Mouse (Mus musculus): Measurements from ENCODE around the gene Vps13c. TPM values are rescaled to one million over a fixed set of nuclear protein-coding genes. Genes with fewer than 3 reads are reported as not detected.

Gene Vps13c
- polyA plus RNA-seq, 1 experiment = 4.0 TPM

GRCm38 (mm10) chr9:67813665-67814337 is 26.4 kb upstream of the Vps13c start:
- no peak overlapping the region for H3K27ac ChIP-seq (ENCODE audit: insufficient read depth, low read length)
- 9% methylated on average over 8 of the region's 8 CpGs for whole genome bisulfite sequencing
- H3K36me3 ChIP-seq (ENCODE audit: control insufficient read depth, insufficient read depth, low read length) = no peaks in the 10 kb centered on the region
- no peaks in the 10 kb centered on the region for H3K4me1 ChIP-seq (ENCODE audit: control insufficient read depth, insufficient read depth, insufficient read length)
- H3K4me3 ChIP-seq (ENCODE audit: extremely low read depth, insufficient read depth, insufficient read length) = no peak overlapping the region
- H3K27me3 ChIP-seq (ENCODE audit: control insufficient read depth, insufficient read depth, low read length) = 0 out of 2 replicates have a peak, but pooled peaks cover 1% of the 10 kb centered on the region
- DNase-seq (ENCODE audit: low read depth in 1 of 2, low spot score in 2 of 2) = no peak
- TF ChIP-seq POLR2A (IDR thresholded peaks at IDR 0.05; ENCODE audit: low read depth, low read length) (no peak), CTCF (IDR thresholded peaks at IDR 0.05; ENCODE audit: extremely low read depth, insufficient read depth, insufficient read length, insufficient replicate concordance) (no peak)

GRCm38 (mm10) chr9:67816172-67816928 is 23.8 kb upstream of the Vps13c start:
- H3K27me3 ChIP-seq (ENCODE audit: control insufficient read depth, insufficient read depth, low read length) = 0 out of 2 replicates have a peak, but pooled peaks cover 1% of the 10 kb centered on the region
- no peaks in the 10 kb centered on the region for H3K36me3 ChIP-seq (ENCODE audit: control insufficient read depth, insufficient read depth, low read length)
- no peak overlapping the region for H3K27ac ChIP-seq (ENCODE audit: insufficient read depth, low read length)
- no peak overlapping the region for H3K4me3 ChIP-seq (ENCODE audit: extremely low read depth, insufficient read depth, insufficient read length)
- H3K4me1 ChIP-seq (ENCODE audit: control insufficient read depth, insufficient read depth, insufficient read length) = no peaks in the 10 kb centered on the region
- no peak for TF ChIP-seq POLR2A (IDR thresholded peaks at IDR 0.05; ENCODE audit: low read depth, low read length)
- TF ChIP-seq CTCF (IDR thresholded peaks at IDR 0.05; ENCODE audit: extremely low read depth, insufficient read depth, insufficient read length, insufficient replicate concordance) = no peak
- DNase-seq (ENCODE audit: low read depth in 1 of 2, low spot score in 2 of 2) = no peak
- 57% methylated on average over 2 of the region's 2 CpGs for WGBS

- H3K27ac ChIP-seq (ENCODE audit: insufficient read depth, low read length) = no peak overlapping the region
- TF ChIP-seq CTCF (IDR thresholded peaks at IDR 0.05; ENCODE audit: extremely low read depth, insufficient read depth, insufficient read length, insufficient replicate concordance) (no peak), POLR2A (IDR thresholded peaks at IDR 0.05; ENCODE audit: low read depth, low read length) (no peak)
- no peak overlapping the region for H3K4me3 ChIP-seq (ENCODE audit: extremely low read depth, insufficient read depth, insufficient read length)
- H3K4me1 ChIP-seq (ENCODE audit: control insufficient read depth, insufficient read depth, insufficient read length) = no peaks in the 10 kb centered on the region
- no peak for DNase-seq (ENCODE audit: low read depth in 1 of 2, low spot score in 2 of 2)
- H3K36me3 ChIP-seq (ENCODE audit: control insufficient read depth, insufficient read depth, low read length) = no peaks in the 10 kb centered on the region
- 0 out of 2 replicates have a peak, but pooled peaks cover 1% of the 10 kb centered on the region for H3K27me3 ChIP-seq (ENCODE audit: control insufficient read depth, insufficient read depth, low read length)
- WGBS = 74% methylated on average over 10 of the region's 10 CpGs
Measured at GRCm38 (mm10) chr9:67817898-67818667, 22.1 kb upstream of the Vps13c start.

GRCm38 (mm10) chr9:67818668-67818950 is 21.6 kb upstream of the Vps13c start:
- no peak overlapping the region for H3K4me3 ChIP-seq (ENCODE audit: extremely low read depth, insufficient read depth, insufficient read length)
- no peak for TF ChIP-seq CTCF (IDR thresholded peaks at IDR 0.05; ENCODE audit: extremely low read depth, insufficient read depth, insufficient read length, insufficient replicate concordance)
- no peak for TF ChIP-seq POLR2A (IDR thresholded peaks at IDR 0.05; ENCODE audit: low read depth, low read length)
- no peaks in the 10 kb centered on the region for H3K36me3 ChIP-seq (ENCODE audit: control insufficient read depth, insufficient read depth, low read length)
- H3K27ac ChIP-seq (ENCODE audit: insufficient read depth, low read length) = no peak overlapping the region
- WGBS = 89% methylated on average over 4 of the region's 4 CpGs
- H3K27me3 ChIP-seq (ENCODE audit: control insufficient read depth, insufficient read depth, low read length) = 0 out of 2 replicates have a peak, but pooled peaks cover 1% of the 10 kb centered on the region
- no peak for DNase-seq (ENCODE audit: low read depth in 1 of 2, low spot score in 2 of 2)
- no peaks in the 10 kb centered on the region for H3K4me1 ChIP-seq (ENCODE audit: control insufficient read depth, insufficient read depth, insufficient read length)

GRCm38 (mm10) chr9:67823131-67823530 is 17.1 kb upstream of the Vps13c start:
- Histone ChIP-seq H3K27me3 (ENCODE audit: control insufficient read depth, insufficient read depth, low read length) (no peaks in the 10 kb centered on the region), H3K4me3 (ENCODE audit: extremely low read depth, insufficient read depth, insufficient read length) (no peak overlapping the region), H3K4me1 (ENCODE audit: control insufficient read depth, insufficient read depth, insufficient read length) (no peaks in the 10 kb centered on the region), H3K36me3 (ENCODE audit: control insufficient read depth, insufficient read depth, low read length) (no peaks in the 10 kb centered on the region), H3K27ac (ENCODE audit: insufficient read depth, low read length) (no peak overlapping the region)
- no peak for DNase-seq (ENCODE audit: low read depth in 1 of 2, low spot score in 2 of 2)
- 39% methylated on average over 5 of the region's 5 CpGs for WGBS
- TF ChIP-seq POLR2A (IDR thresholded peaks at IDR 0.05; ENCODE audit: low read depth, low read length) = no peak
- TF ChIP-seq CTCF (IDR thresholded peaks at IDR 0.05; ENCODE audit: extremely low read depth, insufficient read depth, insufficient read length, insufficient replicate concordance) = no peak

- DNase-seq (ENCODE audit: low read depth in 1 of 2, low spot score in 2 of 2) = no peak
- no peak for TF ChIP-seq POLR2A (IDR thresholded peaks at IDR 0.05; ENCODE audit: low read depth, low read length)
- 88% methylated on average over 7 of the region's 7 CpGs for WGBS
- Histone ChIP-seq H3K27ac (ENCODE audit: insufficient read depth, low read length) (no peak overlapping the region), H3K27me3 (ENCODE audit: control insufficient read depth, insufficient read depth, low read length) (0 out of 2 replicates have a peak, but pooled peaks cover under 1% of the 10 kb centered on the region), H3K36me3 (ENCODE audit: control insufficient read depth, insufficient read depth, low read length) (no peaks in the 10 kb centered on the region), H3K4me1 (ENCODE audit: control insufficient read depth, insufficient read depth, insufficient read length) (no peaks in the 10 kb centered on the region), H3K4me3 (ENCODE audit: extremely low read depth, insufficient read depth, insufficient read length) (no peak overlapping the region)
Measured at GRCm38 (mm10) chr9:67825527-67825926, 14.7 kb upstream of the Vps13c start.
